Mouse (Mus musculus): ENCODE measurements around the gene Defb45.

- TF ChIP-seq CTCF (IDR thresholded peaks at IDR 0.05; ENCODE audit: low read depth) (no peak), EP300 (IDR thresholded peaks at IDR 0.05; ENCODE audit: low read depth) (no peak)
Observed at GRCm38 (mm10) chr2:152634311-152634710, 35.1 kb upstream of the Defb45 start.
